Mouse (Mus musculus) cerebellum, adult 2 months (tissue): Measurements from ENCODE around the gene Tm7sf2. TPM values are rescaled to one million over a fixed set of nuclear protein-coding genes. Genes with fewer than 3 reads are reported as not detected.
"Not testable (repeated sequence)": the region's sequence is repeated elsewhere in the genome, so short reads cannot be mapped to it uniquely, and the experiment has no call there.

Experiments used
- DNase-seq, 2 experiments: peaks; one replicate each; pipeline ENCODE4 v3.0.0; 2021
- H3K27ac ChIP-seq: fragments of 200-500 bp; 2 replicates; pipeline ENCODE4 v1.5.1; 2012; ENCODE audit warnings: low read length, control low read depth, inconsistent platforms; ENCODE audit not compliant: insufficient read depth
- H3K27me3 ChIP-seq: fragments of 200-500 bp; 2 replicates; pipeline ENCODE4 v1.6.1; 2012; ENCODE audit warnings: inconsistent platforms, mild to moderate bottlenecking, low read length, moderate library complexity; ENCODE audit not compliant: control insufficient read depth, insufficient read depth
- H3K4me1 ChIP-seq: fragments of 200-500 bp; 2 replicates; pipeline ENCODE4 v1.6.1; 2011; ENCODE audit warnings: low read length; ENCODE audit not compliant: control insufficient read depth, insufficient read depth
- H3K4me3 ChIP-seq: fragments of 200-500 bp; replicated peaks from 2 replicates; pipeline ENCODE3; 2011; ENCODE audit warnings: mild to moderate bottlenecking, low read depth, low read length, control low read depth; ENCODE audit not compliant: insufficient read depth
- CTCF ChIP-seq: fragments of 200-500 bp; IDR thresholded peaks from 2 replicates; pipeline ENCODE4 v1.5.1; 2011; ENCODE audit warnings: low read depth, mild to moderate bottlenecking, control low read depth, low read length, moderate library complexity, borderline replicate concordance; ENCODE audit not compliant: insufficient read depth
- POLR2A ChIP-seq: fragments of 200-500 bp; IDR thresholded peaks from 2 replicates; pipeline ENCODE4 v1.6.1; 2011; ENCODE audit warnings: low read length, control low read depth, borderline replicate concordance; ENCODE audit not compliant: insufficient read depth
- WGBS: fragments of 180-500 bp; shearing (Covaris S2); methylation state at CpG from one replicate; pipeline ENCODE4 v1.1.7; 2018; 5-methylcytosine and 5-hydroxymethylcytosine counted together
- polyA plus RNA-seq: library from polyadenylated mRNA; depleted of rRNA; stranded (reverse); fragments of >200 nt; gene quantifications from 2 replicates; pipeline ENCODE4 v1.2.3, GENCODE M21; 2012

Tm7sf2 gene
- polyA plus RNA-seq, 1 experiment = 50.8 TPM

GRCm38 (mm10) chr19:6046294-6047153 lies 21.6 kb downstream of the Tm7sf2 start, which contains the start of gene Syvn1:
Gene Syvn1 (plus strand): TSS chr19:6046576.
- Histone ChIP-seq H3K27ac (peak within 1 kb of the TSS; percentile 96), H3K4me1 (no peaks in the 10 kb centered on the region; the same call in 1 of the 2 replicates), H3K4me3 (peak within 1 kb of the TSS; percentile 87), H3K27me3 (no peaks in the 10 kb centered on the region)
- WGBS = under 1% methylated on average over 65 of the region's 65 CpGs
- peak; percentile 94 to 96 for DNase-seq
- TF ChIP-seq CTCF (no peak), POLR2A (peak; percentile 78)

- Histone ChIP-seq H3K4me3 (peak overlapping the region; percentile 87), H3K4me1 (no peaks in the 10 kb centered on the region), H3K27ac (peak overlapping the region; percentile 92), H3K27me3 (no peaks in the 10 kb centered on the region)
- 9% methylated on average over 20 of the region's 20 CpGs for WGBS
- no peak for DNase-seq
- no peak for TF ChIP-seq POLR2A
- no peak for TF ChIP-seq CTCF
These were observed 22.5 kb downstream of the Tm7sf2 start for GRCm38 (mm10) chr19:6045366-6046293.

- not testable (repeated sequence) for H3K27me3 ChIP-seq, H3K4me1 ChIP-seq, H3K4me3 ChIP-seq, H3K27ac ChIP-seq, DNase-seq
- WGBS = 41% methylated on average over 4 of the region's 4 CpGs
These were observed 24.1 kb downstream of the Tm7sf2 start for GRCm38 (mm10) chr19:6044102-6044501.

- Histone ChIP-seq H3K4me3 (no peak overlapping the region), H3K27me3 (no peaks in the 10 kb centered on the region), H3K4me1 (no peaks in the 10 kb centered on the region), H3K27ac (no peak overlapping the region)
- DNase-seq = no peak
- TF ChIP-seq CTCF (no peak), POLR2A (no peak)
- WGBS = 31% methylated on average over 9 of the region's 9 CpGs
These were observed 25.9 kb downstream of the Tm7sf2 start for GRCm38 (mm10) chr19:6042293-6042692.

GRCm38 (mm10) chr19:6040002-6040401 lies 28.2 kb downstream of the Tm7sf2 start:
- Histone ChIP-seq H3K4me3 (no peak overlapping the region), H3K27ac (no peak overlapping the region), H3K4me1 (no peaks in the 10 kb centered on the region), H3K27me3 (no peaks in the 10 kb centered on the region)
- DNase-seq = no peak
- no peak for TF ChIP-seq CTCF
- TF ChIP-seq POLR2A = no peak

GRCm38 (mm10) chr19:6038326-6038725 lies 29.8 kb downstream of the Tm7sf2 start:
- Histone ChIP-seq H3K27me3 (no peaks in the 10 kb centered on the region), H3K4me3 (no peak overlapping the region), H3K27ac (no peak overlapping the region), H3K4me1 (no peaks in the 10 kb centered on the region)
- 34% methylated on average over 7 of the region's 7 CpGs for WGBS
- DNase-seq = no peak
- TF ChIP-seq POLR2A (no peak), CTCF (no peak)

- TF ChIP-seq CTCF (no peak), POLR2A (no peak)
- no peak for DNase-seq
- H3K27ac ChIP-seq = no peak overlapping the region
These were observed 30.5 kb downstream of the Tm7sf2 start for GRCm38 (mm10) chr19:6037695-6038094.

More at GRCm38 (mm10) chr19:6037695-6038094, 30.5 kb downstream of the Tm7sf2 start:
- H3K4me3 ChIP-seq = no peak overlapping the region
- H3K4me1 ChIP-seq = no peaks in the 10 kb centered on the region
- no peaks in the 10 kb centered on the region for H3K27me3 ChIP-seq
